Mouse (Mus musculus) lung, embryonic 15.5 days (tissue): ENCODE measurements around the gene Fnbp1. TPM values are rescaled to one million over a fixed set of nuclear protein-coding genes. Genes with fewer than 3 reads are reported as not detected.

Experiments used
- ATAC-seq: fragments of 200-750 bp; cut with Nextera tagmentation; 2 replicates; pipeline ENCODE4 v1.8.0; 2017; ENCODE audit warnings: moderate number of reproducible peaks, borderline replicate concordance; ENCODE audit not compliant: low FRiP score, low TSS enrichment; ENCODE audit errors: extremely low read depth
- H3K27ac ChIP-seq: fragments of 300-500 bp; sonication (generic); 2 replicates; pipeline ENCODE4 v1.5.1; 2015; ENCODE audit warnings: moderate library complexity, mild to moderate bottlenecking, inconsistent platforms
- H3K27me3 ChIP-seq: fragments of 300-500 bp; sonication (generic); 2 replicates; pipeline ENCODE4 v1.6.1; 2015; ENCODE audit warnings: inconsistent platforms
- H3K36me3 ChIP-seq: fragments of 300-500 bp; sonication (generic); 2 replicates; pipeline ENCODE4 v1.6.1; 2015; ENCODE audit warnings: inconsistent platforms
- H3K4me1 ChIP-seq: fragments of 300-500 bp; sonication (generic); 2 replicates; pipeline ENCODE4 v1.6.1; 2015; ENCODE audit warnings: inconsistent platforms
- H3K4me2 ChIP-seq: fragments of 300-500 bp; sonication (generic); 2 replicates; pipeline ENCODE4 v1.6.1; 2015; ENCODE audit warnings: inconsistent platforms, mild to moderate bottlenecking, moderate library complexity
- H3K4me3 ChIP-seq: fragments of 300-500 bp; sonication (generic); 2 replicates; pipeline ENCODE4 v1.5.1; 2015; ENCODE audit warnings: mild to moderate bottlenecking, inconsistent platforms
- H3K9ac ChIP-seq: fragments of 300-500 bp; sonication (generic); 2 replicates; pipeline ENCODE4 v1.6.1; 2015; ENCODE audit warnings: inconsistent platforms
- H3K9me3 ChIP-seq: fragments of 300-500 bp; sonication (generic); 2 replicates; pipeline ENCODE4 v1.6.1; 2016; ENCODE audit warnings: inconsistent platforms
- WGBS: fragments of 180-500 bp; shearing (Covaris S2); methylation state at CpG from one replicate; pipeline ENCODE4 v1.1.7; 2015; 5-methylcytosine and 5-hydroxymethylcytosine counted together
- polyA plus RNA-seq: library from polyadenylated mRNA; unstranded; fragments of >200 nt; fragmentation: Nextera tagmentation; extraction: Ambion mirVana; gene quantifications from 2 replicates; pipeline ENCODE4 v1.2.1, GENCODE M21; 2015

Gene Fnbp1
- polyA plus RNA-seq, 1 experiment from 2014 or later = 17.7 TPM

DNA sequence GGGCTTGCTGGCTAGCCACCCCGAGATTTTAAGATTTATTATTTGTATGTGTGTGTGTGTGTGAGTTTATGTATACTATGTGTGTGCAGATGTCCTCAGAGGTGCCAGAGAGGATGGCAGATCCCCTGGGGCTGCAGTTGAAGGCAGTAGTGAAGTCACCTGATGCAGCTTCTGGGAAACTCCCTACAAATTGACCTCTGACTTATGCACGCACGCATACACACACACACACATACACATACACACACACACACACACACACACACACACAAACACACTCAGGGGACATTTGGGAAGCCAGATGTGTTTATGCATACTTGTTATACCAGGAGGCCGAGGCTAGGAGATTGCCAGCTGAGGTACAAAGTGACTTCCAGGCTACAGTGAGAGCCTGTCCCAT is 83.4 kb downstream of the Fnbp1 start:
- Histone ChIP-seq H3K9me3 (no peaks in the 10 kb centered on the region; the same call in 1 of the 2 replicates), H3K27ac (no peak overlapping the region), H3K4me3 (no peak overlapping the region), H3K27me3 (no peaks in the 10 kb centered on the region), H3K36me3 (peaks cover 28% of the 10 kb centered on the region; the same call in 1 of the 2 replicates), H3K4me1 (no peaks in the 10 kb centered on the region), H3K9ac (no peak overlapping the region), H3K4me2 (no peak overlapping the region)
- no peak for ATAC-seq
- WGBS = 76% methylated on average over 4 of the region's 4 CpGs

GRCm38 (mm10) chr2:31057549-31058177 is 84.1 kb downstream of the Fnbp1 start:
- Histone ChIP-seq H3K4me2 (no peak overlapping the region), H3K4me3 (no peak overlapping the region), H3K36me3 (peaks cover 34% of the 10 kb centered on the region; the same call in 1 of the 2 replicates), H3K27me3 (no peaks in the 10 kb centered on the region), H3K27ac (no peak overlapping the region), H3K9ac (no peak overlapping the region), H3K9me3 (no peaks in the 10 kb centered on the region; the same call in 1 of the 2 replicates), H3K4me1 (no peaks in the 10 kb centered on the region)
- no peak for ATAC-seq
- WGBS = 67% methylated on average over 6 of the region's 6 CpGs

DNA sequence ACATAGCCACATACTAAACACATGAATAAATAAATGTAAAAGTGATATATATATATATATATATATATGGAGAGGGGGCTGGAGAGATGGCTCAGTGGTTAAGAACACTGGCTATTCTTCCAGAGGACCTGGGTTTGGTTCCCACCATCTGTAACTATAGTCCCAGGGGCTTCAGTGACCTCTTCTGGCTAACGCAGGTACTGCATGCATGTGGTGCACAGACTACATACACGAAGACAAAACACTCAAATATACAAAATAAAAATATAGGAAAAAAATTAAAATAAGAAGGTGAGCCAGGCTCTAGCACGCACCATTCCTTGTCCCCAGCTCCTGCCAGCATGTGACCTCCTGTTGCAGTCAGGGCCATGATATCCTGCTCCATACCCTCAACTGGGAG is 85.7 kb downstream of the Fnbp1 start:
- H3K9me3 ChIP-seq = no peaks in the 10 kb centered on the region; the same call in 1 of the 2 replicates
- no peak overlapping the region for H3K4me3 ChIP-seq
- peaks cover 35% of the 10 kb centered on the region; the same call in 1 of the 2 replicates for H3K36me3 ChIP-seq
- H3K4me2 ChIP-seq = no peak overlapping the region
- no peaks in the 10 kb centered on the region for H3K4me1 ChIP-seq
- no peak overlapping the region for H3K27ac ChIP-seq
- H3K27me3 ChIP-seq = no peaks in the 10 kb centered on the region
- ATAC-seq = no peak
- H3K9ac ChIP-seq = no peak overlapping the region
- WGBS = 100% methylated on average over 3 of the region's 3 CpGs

DNA sequence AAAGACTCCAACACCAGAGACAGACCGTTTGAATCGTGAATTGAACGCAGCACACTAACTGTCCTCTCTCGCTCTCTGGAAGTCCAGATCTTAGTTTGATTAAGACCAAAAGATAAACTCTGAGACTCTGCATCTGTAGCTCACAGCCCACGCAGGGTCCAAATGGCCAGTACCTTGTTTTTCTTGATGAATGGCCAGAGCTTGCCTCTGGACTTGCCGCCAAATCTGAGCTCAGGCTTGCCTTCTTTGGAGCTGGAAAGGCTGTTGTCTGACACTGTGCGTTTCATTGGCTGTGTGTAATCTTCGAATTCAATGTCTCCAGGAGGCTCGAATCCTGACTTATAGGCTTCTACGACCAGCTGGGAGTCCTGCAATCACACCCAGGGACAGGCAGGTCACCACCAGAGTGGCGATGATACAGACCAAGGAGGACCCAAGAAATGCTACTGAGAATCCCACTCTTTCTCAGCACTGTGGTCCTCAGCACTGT is 87.9 kb downstream of the Fnbp1 start:
- 82% methylated on average over 11 of the region's 11 CpGs for WGBS
- Histone ChIP-seq H3K4me2 (no peak overlapping the region), H3K4me3 (no peak overlapping the region), H3K27me3 (no peaks in the 10 kb centered on the region), H3K36me3 (peaks cover 35% of the 10 kb centered on the region; the same call in 1 of the 2 replicates), H3K4me1 (no peaks in the 10 kb centered on the region), H3K9ac (no peak overlapping the region), H3K27ac (no peak overlapping the region), H3K9me3 (no peaks in the 10 kb centered on the region; the same call in 1 of the 2 replicates)
- ATAC-seq = no peak

DNA sequence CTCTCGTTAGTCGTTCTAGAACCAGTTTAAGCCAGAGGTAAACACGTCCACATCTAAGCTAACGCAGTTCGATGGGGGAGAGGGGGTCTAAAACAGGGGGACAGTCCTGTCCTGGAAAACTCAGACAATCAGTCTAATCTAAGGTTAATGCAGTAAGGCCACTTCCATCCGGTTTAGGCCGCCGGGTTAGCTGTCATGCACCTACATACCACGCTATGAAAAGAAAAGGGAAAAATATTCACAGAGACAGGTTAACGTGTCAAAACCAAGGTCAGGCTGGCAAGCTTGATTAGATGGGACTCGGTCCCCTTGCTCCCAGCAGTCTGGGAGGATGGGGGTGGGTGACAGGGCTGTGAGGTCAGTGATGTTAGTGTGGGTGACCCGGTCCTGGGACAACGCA is 88.4 kb downstream of the Fnbp1 start:
- 87% methylated on average over 13 of the region's 13 CpGs for WGBS
- H3K9ac ChIP-seq = no peak overlapping the region
- no peak overlapping the region for H3K4me2 ChIP-seq
- peaks cover 35% of the 10 kb centered on the region; the same call in 1 of the 2 replicates for H3K36me3 ChIP-seq
- no peak overlapping the region for H3K4me3 ChIP-seq
- H3K4me1 ChIP-seq = no peaks in the 10 kb centered on the region
- no peak for ATAC-seq
- no peaks in the 10 kb centered on the region; the same call in 1 of the 2 replicates for H3K9me3 ChIP-seq
- H3K27ac ChIP-seq = no peak overlapping the region
- no peaks in the 10 kb centered on the region for H3K27me3 ChIP-seq

GRCm38 (mm10) chr2:31052441-31052840 is 89.4 kb downstream of the Fnbp1 start:
- H3K9ac ChIP-seq = no peak overlapping the region
- H3K9me3 ChIP-seq = no peaks in the 10 kb centered on the region; the same call in 1 of the 2 replicates
- WGBS = 89% methylated on average over 10 of the region's 10 CpGs
- H3K27me3 ChIP-seq = no peaks in the 10 kb centered on the region
- no peak for ATAC-seq
- no peak overlapping the region for H3K27ac ChIP-seq
- H3K4me1 ChIP-seq = no peaks in the 10 kb centered on the region
- no peak overlapping the region for H3K4me3 ChIP-seq
- H3K36me3 ChIP-seq = peaks cover 30% of the 10 kb centered on the region; the same call in 1 of the 2 replicates
- H3K4me2 ChIP-seq = no peak overlapping the region

DNA sequence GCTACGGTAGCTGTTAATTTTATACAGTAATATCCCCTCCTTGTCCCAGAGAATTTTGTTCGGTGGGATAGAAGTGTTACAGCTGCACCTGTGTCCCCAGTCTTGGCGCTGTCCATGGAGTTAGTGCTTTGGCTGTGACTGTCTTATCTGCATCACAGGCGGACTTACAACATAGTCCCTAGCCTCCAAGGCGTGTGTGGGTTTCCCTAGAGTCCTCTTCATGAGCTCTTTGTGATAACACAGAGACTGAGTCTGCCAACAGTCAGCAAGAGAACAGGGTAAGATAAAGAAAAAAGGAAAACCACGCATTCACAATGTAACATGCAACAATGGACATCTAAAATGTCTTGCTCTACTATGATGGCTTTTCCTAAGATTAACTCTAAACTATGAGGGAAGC is 93.8 kb downstream of the Fnbp1 start:
- ATAC-seq = no peak
- Histone ChIP-seq H3K4me2 (no peak overlapping the region), H3K27ac (no peak overlapping the region), H3K4me1 (no peaks in the 10 kb centered on the region), H3K9ac (no peak overlapping the region), H3K4me3 (no peak overlapping the region), H3K27me3 (no peaks in the 10 kb centered on the region), H3K9me3 (no peaks in the 10 kb centered on the region), H3K36me3 (peaks cover 4% of the 10 kb centered on the region; the same call in 1 of the 2 replicates)
- 80% methylated on average over 6 of the region's 6 CpGs for WGBS

- H3K4me3 ChIP-seq = no peak overlapping the region
- ATAC-seq = no peak
- H3K27ac ChIP-seq = no peak overlapping the region
- 0 out of 2 replicates have a peak, but pooled peaks cover 13% of the 10 kb centered on the region for H3K36me3 ChIP-seq
- H3K27me3 ChIP-seq = no peaks in the 10 kb centered on the region
- H3K4me2 ChIP-seq = no peak overlapping the region
- H3K9ac ChIP-seq = no peak overlapping the region
- no peaks in the 10 kb centered on the region for H3K9me3 ChIP-seq
- whole genome bisulfite sequencing = 94% methylated on average over 1 of the region's 1 CpGs
- H3K4me1 ChIP-seq = no peaks in the 10 kb centered on the region
These were observed 98.0 kb downstream of the Fnbp1 start for GRCm38 (mm10) chr2:31043856-31044255.

DNA sequence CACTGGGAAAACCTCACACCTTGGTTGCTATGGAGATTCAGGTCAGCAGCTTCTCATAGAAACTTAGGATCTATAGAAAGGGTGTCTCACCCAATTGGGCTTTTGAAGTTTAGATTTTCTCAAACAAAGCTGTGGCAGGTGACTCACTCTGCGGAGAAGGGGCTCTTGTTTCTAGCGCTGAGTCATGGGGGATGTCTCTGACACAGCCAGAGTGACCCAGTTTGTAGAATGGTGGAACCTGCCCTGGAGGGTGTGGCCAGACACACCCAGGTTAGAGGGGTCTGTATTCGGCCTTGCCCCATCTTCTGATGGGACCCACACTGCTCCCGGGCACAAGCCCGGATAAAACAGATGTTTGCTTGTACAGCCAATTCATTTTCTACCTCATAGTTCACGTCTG is 98.9 kb downstream of the Fnbp1 start:
- Histone ChIP-seq H3K9me3 (no peaks in the 10 kb centered on the region), H3K27me3 (no peaks in the 10 kb centered on the region), H3K4me3 (no peak overlapping the region), H3K4me2 (no peak overlapping the region), H3K9ac (no peak overlapping the region), H3K27ac (no peak overlapping the region), H3K36me3 (0 out of 2 replicates have a peak, but pooled peaks cover 13% of the 10 kb centered on the region), H3K4me1 (no peaks in the 10 kb centered on the region)
- WGBS = 76% methylated on average over 6 of the region's 6 CpGs
- no peak for ATAC-seq

DNA sequence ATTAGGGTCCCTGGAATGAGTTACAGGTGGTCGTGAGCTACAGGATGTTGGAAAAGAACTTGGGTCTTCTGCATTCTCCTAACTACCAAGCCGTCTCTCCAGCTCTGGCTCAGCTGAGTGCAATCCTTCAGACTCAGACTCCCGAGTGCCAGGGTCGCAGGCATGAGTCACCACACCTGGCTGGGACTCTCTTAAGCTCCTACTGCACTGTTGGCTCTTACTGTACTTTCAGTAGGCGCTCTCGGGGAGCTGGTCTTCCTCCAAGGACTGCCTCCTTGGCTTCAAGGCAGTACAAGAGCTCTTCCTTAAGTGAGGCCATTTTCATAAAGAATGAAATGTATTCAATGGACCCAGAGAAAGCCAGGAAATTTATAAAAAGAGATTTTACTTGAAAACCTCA is 100.4 kb downstream of the Fnbp1 start:
- Histone ChIP-seq H3K9ac (no peak overlapping the region), H3K4me1 (no peaks in the 10 kb centered on the region), H3K36me3 (peaks cover 19% of the 10 kb centered on the region; the same call in 1 of the 2 replicates), H3K4me2 (no peak overlapping the region), H3K9me3 (no peaks in the 10 kb centered on the region), H3K4me3 (no peak overlapping the region), H3K27ac (no peak overlapping the region), H3K27me3 (no peaks in the 10 kb centered on the region)
- 73% methylated on average over 6 of the region's 6 CpGs for WGBS
- no peak for ATAC-seq

DNA sequence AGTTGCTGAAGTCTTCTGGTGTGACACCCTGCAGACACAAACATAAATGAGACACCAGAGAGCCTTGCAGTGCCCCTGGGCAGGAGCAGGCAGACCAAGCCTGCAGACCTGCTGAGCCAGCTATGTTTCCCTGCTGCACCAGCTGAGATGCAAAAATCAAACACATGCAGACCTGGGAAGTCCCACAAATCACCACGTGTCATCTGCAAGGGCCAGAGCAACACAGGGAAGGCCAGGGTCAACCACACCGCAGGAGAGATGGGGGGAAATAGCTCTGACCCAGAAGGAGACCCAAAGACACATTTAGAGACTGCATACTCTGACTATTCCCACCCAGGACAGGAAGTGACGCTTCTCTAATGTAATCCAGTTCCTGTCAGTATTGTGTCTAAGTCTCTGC is 101.3 kb downstream of the Fnbp1 start:
- Histone ChIP-seq H3K9me3 (no peaks in the 10 kb centered on the region), H3K9ac (no peak overlapping the region), H3K4me1 (no peaks in the 10 kb centered on the region), H3K4me3 (no peak overlapping the region), H3K27me3 (no peaks in the 10 kb centered on the region), H3K4me2 (no peak overlapping the region), H3K27ac (no peak overlapping the region), H3K36me3 (peaks cover 28% of the 10 kb centered on the region)
- no peak for ATAC-seq
- WGBS = 73% methylated on average over 3 of the region's 3 CpGs

- H3K9me3 ChIP-seq = no peaks in the 10 kb centered on the region
- 96% methylated on average over 3 of the region's 3 CpGs for WGBS
- H3K9ac ChIP-seq = no peak overlapping the region
- H3K4me1 ChIP-seq = no peaks in the 10 kb centered on the region
- peaks cover 32% of the 10 kb centered on the region for H3K36me3 ChIP-seq
- H3K4me2 ChIP-seq = no peak overlapping the region
- no peak overlapping the region for H3K4me3 ChIP-seq
- no peak overlapping the region for H3K27ac ChIP-seq
- ATAC-seq = no peak
- no peaks in the 10 kb centered on the region for H3K27me3 ChIP-seq
These were observed 101.8 kb downstream of the Fnbp1 start for GRCm38 (mm10) chr2:31040043-31040442.
